Comparison of ENCODE assay signal across 7 mouse cellular contexts in genomic region chr6:137053464-137053863, GRCm38 (mm10).
DNase-seq lines count a peak whose midpoint lies in the region; ATAC-seq and TF ChIP-seq lines count a peak whose summit lies in the region.

No protein-coding gene starts in this region.

- no peak overlapping the region for H3K27ac ChIP-seq in left cerebral cortex, adult 2 months
- no peak overlapping the region for H3K27ac ChIP-seq in small intestine, adult 2 months (ENCODE audit: insufficient read depth, low read depth, low read length)

- peak; percentile 52 for TF ChIP-seq CTCF in left cerebral cortex, adult 2 months (IDR thresholded peaks at IDR 0.05)
- peak; percentile 83 for TF ChIP-seq CTCF in Patski (IDR thresholded peaks at IDR 0.05)
- TF ChIP-seq CTCF in small intestine, adult 2 months (IDR thresholded peaks at IDR 0.05; ENCODE audit: extremely low read depth, insufficient read length, insufficient replicate concordance, low read depth, low read length), result peak; percentile 67; the same call in 1 of the 2 replicates

- no peak for DNase-seq in left cerebral cortex, adult 2 months (ENCODE audit: extremely low spot score in 1 of 2, low spot score in 2 of 2)
- no peak for DNase-seq in left cerebral cortex, postnatal 10 days (ENCODE audit: extremely low spot score in 1 of 2, low spot score in 2 of 2)
- DNase-seq in Patski (ENCODE audit: low read depth, low spot score), result no peak
- DNase-seq in adrenal gland, postnatal 36 days, result peak; percentile 62 to 72
- peak; percentile 45 to 74 for DNase-seq in kidney, postnatal 36 days

- WGBS in small intestine, adult 2 months, result 65% methylated on average over 5 of the region's 5 CpGs

- H3K27me3 ChIP-seq in Patski, result no peaks in the 10 kb centered on the region
- H3K27me3 ChIP-seq in small intestine, adult 2 months (ENCODE audit: control insufficient read depth, insufficient read depth, low read length), result no peaks in the 10 kb centered on the region

- intact Hi-C loops in left cerebral cortex, adult 2 months (cut with DNase I), result no loop called here
- intact Hi-C loops in left cerebral cortex, postnatal 10 days (cut with DNase I), result no loop called here

- H3K36me3 ChIP-seq in small intestine, adult 2 months (ENCODE audit: control insufficient read depth, insufficient read depth, low read length), result no peaks in the 10 kb centered on the region

- no peak for TF ChIP-seq POLR2A in small intestine, adult 2 months (IDR thresholded peaks at IDR 0.05; ENCODE audit: low read depth, low read length)

- in situ Hi-C loops in Patski (cut with MboI; ENCODE audit: low pct_unique_long_range_greater_than_20kb), result loop anchor here (5.0 kb wide), 1 partner anchor 139 kb away; no protein-coding TSS in a partner anchor

- POLR2A ChIA-PET in Patski (lab: Charles Lee), result no interaction called here

- CTCF ChIA-PET in Patski (lab: Charles Lee), result interaction anchor here (0.6 to 1.4 kb wide), 3 partner anchors 44 to 139 kb away, joined by 4 read pairs; no protein-coding TSS in a partner anchor

- peak; percentile 91 for ATAC-seq in Patski
- ATAC-seq in erythroid progenitor cell, adult 5-6 weeks (replicated peaks; ENCODE audit: low FRiP score, poor library complexity, severe bottlenecking), result no peak

- H3K4me3 ChIP-seq in left cerebral cortex, adult 2 months, result no peak overlapping the region
- no peak overlapping the region for H3K4me3 ChIP-seq in small intestine, adult 2 months (ENCODE audit: low read depth, low read length)

- no peaks in the 10 kb centered on the region for H3K4me1 ChIP-seq in small intestine, adult 2 months (ENCODE audit: control insufficient read depth, insufficient read depth, insufficient read length, low read length)

Comparison
In these comparisons a context has a peak if more than half of its experiments do, and no peak if none do; other contexts are left out.
1. DNase-seq: peak in adrenal gland, postnatal 36 days (2 of 2) and kidney, postnatal 36 days (2 of 2); none in left cerebral cortex, adult 2 months (0 of 2), left cerebral cortex, postnatal 10 days (0 of 2) and Patski (single experiment).
2. Peak in every context shown above with its lines, with median percentiles within 50 percentile points of each other: CTCF ChIP-seq.